Mouse (Mus musculus) lung, adult 2 months (tissue): ENCODE results near the gene Chek2.

Experiments used
- CTCF ChIP-seq: fragments of 200-500 bp; IDR thresholded peaks from 2 replicates; pipeline ENCODE4 v1.5.1; 2011; ENCODE audit warnings: mild to moderate bottlenecking, low read length, control low read depth; ENCODE audit not compliant: insufficient read depth
- POLR2A ChIP-seq: fragments of 200-500 bp; IDR thresholded peaks from 2 replicates; pipeline ENCODE4 v1.6.1; 2011; ENCODE audit warnings: low read depth, mild to moderate bottlenecking, control low read depth, low read length, borderline replicate concordance; ENCODE audit errors: extremely low read depth

DNA sequence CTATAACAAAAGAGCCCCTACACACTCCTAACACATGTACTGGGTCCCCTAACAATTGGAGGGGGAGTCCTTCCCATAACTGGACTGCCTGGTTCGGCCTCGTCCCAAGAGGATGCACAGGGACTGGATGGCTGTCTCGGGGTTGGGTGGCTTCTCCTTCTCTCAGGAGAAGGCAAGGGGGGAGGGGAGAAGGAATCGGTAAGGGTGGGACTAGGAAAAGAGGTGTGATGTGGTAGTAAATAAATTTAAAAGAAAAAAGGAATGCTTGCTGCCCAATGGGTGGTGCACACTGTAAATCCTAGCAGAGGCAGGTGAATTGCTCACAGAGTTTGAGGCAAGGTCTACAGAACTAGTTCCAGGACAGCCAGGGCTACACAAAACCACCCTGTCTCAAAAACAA lies 33.6 kb upstream of the Chek2 start:
- TF ChIP-seq POLR2A (no peak), CTCF (no peak)
